Mouse (Mus musculus): ENCODE measurements around the gene Foxl1. TPM values are rescaled to one million over a fixed set of nuclear protein-coding genes. Genes with fewer than 3 reads are reported as not detected.

Foxl1 gene
- total and polyA plus RNA-seq, 3 experiments = 0.04 TPM; not detected in 2

DNA sequence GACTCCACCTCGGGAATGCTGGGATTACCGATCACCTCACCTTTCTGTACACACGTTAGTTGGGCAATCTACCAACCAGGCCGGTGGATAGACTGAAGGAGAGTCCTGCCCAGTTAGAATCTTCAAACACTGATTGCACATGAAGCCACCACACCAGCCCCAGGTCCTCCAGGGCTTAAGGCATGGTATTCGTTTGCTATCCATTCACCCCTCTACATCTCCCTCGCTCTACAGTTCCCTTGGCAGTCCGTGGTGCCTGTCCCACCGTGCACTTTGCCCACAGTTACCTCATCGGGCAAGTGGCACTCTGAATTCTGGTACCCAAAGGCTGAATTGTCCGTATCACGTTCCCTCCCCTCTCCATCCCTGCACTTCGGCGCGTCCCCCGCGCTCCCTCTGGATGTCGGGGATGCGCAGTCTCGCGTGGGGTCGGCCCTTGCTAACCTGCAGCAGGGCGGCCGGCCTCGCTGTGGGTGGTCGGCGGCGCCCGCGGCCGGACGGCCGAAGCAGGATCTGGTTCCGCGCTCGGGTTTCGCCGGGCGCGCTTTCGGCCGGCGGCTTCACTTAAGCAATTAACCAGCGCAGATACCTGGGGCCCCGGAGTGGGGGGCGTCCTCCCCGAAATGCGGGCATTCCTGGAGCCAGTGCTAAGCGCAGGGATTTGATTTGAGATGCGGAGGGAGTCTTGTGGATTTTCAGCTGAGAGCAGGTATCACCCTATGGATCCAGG, 47.2 kb upstream of the Foxl1 start:
- Histone ChIP-seq H3K36me3 (replicated peaks in 1 of 2; ENCODE audit: control insufficient read depth in 1 of 2, insufficient read depth in 1 of 2, low read length in 1 of 2) (no peaks in the 10 kb centered on the region), H3K4me2 (ENCODE audit: insufficient read depth, low read depth, poor library complexity, severe bottlenecking) (no peak overlapping the region), H3K27me3 (replicated peaks) (peaks cover 67% of the 10 kb centered on the region), H3K79me2 (replicated peaks; ENCODE audit: control insufficient read depth, extremely low read depth, insufficient read depth, poor library complexity, severe bottlenecking) (no peaks in the 10 kb centered on the region), H3K27ac (ENCODE audit: insufficient read depth, low read depth) (no peak overlapping the region), H3K9ac (ENCODE audit: insufficient read depth, low read depth) (no peak overlapping the region), H3K4me1 (ENCODE audit: control insufficient read depth in 1 of 2, insufficient read depth in 2 of 2) (no peaks in the 10 kb centered on the region), H3K4me3 (replicated peaks in 1 of 3; ENCODE audit: low read depth in 2 of 3, low read length in 2 of 3, poor library complexity in 1 of 3) (no peak overlapping the region), H3K9me3 (replicated peaks; ENCODE audit: low read length) (peaks cover 29% of the 10 kb centered on the region)
- no peak for TF ChIP-seq TBP (conservative IDR thresholded peaks at IDR 0.05; ENCODE audit: low read depth, low read length)
- TF ChIP-seq ZC3H11A (IDR thresholded peaks at IDR 0.05; ENCODE audit: low read depth, low read length) = no peak
- TF ChIP-seq ELF1 (IDR thresholded peaks at IDR 0.05; ENCODE audit: low read depth, low read length) = no peak
- no peak for TF ChIP-seq NELFE (IDR thresholded peaks at IDR 0.05; ENCODE audit: low read depth, low read length)
- TF ChIP-seq JUND (conservative IDR thresholded peaks at IDR 0.05; ENCODE audit: low read depth, low read length) = no peak
- no peak for TF ChIP-seq MAZ (IDR thresholded peaks at IDR 0.05; ENCODE audit: low read depth, low read length)
- no peak for TF ChIP-seq UBTF (IDR thresholded peaks at IDR 0.05; ENCODE audit: low read depth, low read length)
- no peak for TF ChIP-seq MYC (IDR thresholded peaks at IDR 0.05; ENCODE audit: low read depth, low read length)
- no peak for TF ChIP-seq MAX (IDR thresholded peaks at IDR 0.05; ENCODE audit: low read length)
- no peak for TF ChIP-seq JUN (IDR thresholded peaks at IDR 0.05; ENCODE audit: insufficient read depth, low read depth, low read length)
- dilution Hi-C loops (cut with MboI; ENCODE audit: extremely low pct_ligation_motif_present, extremely low pct_unique_long_range_greater_than_20kb, low sequenced_read_pairs) = no loop called here
- in situ Hi-C loops (cut with MboI; ENCODE audit: low pct_ligation_motif_present, low pct_unique_long_range_greater_than_20kb, low sequenced_read_pairs) = no loop called here
- DNase-seq (ENCODE audit: extremely low read depth) = no peak

DNA sequence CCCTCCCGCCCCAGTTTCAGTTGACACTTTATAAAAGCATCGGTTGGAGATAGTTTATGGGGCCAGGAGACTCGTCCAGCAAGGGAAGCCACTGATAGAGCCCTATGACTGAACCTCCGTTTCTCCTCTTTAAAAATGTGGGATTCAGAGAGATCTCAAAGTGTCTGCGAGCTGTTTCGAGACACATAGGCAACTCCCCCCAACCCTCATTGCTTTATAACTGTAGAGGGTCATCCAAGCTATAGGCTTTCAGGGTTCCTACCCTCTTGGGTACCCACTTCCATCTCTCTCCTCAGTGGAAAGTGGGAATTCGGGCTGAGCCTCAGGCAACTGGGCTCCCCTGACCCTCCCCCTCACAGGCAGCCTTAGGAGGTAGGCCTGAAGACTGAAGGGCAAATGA, 46.3 kb upstream of the Foxl1 start:
- dilution Hi-C loops (cut with MboI; ENCODE audit: extremely low pct_ligation_motif_present, extremely low pct_unique_long_range_greater_than_20kb, low sequenced_read_pairs) = no loop called here

More for the DNA sequence above, 46.3 kb upstream of the Foxl1 start:
- no peak for DNase-seq (ENCODE audit: extremely low read depth)
- H3K36me3 ChIP-seq (replicated peaks in 1 of 2; ENCODE audit: control insufficient read depth in 1 of 2, insufficient read depth in 1 of 2, low read length in 1 of 2) = no peaks in the 10 kb centered on the region
- TF ChIP-seq E2F4 (IDR thresholded peaks at IDR 0.05; ENCODE audit: insufficient replicate concordance, low read depth, low read length) (no peak), CTCF (conservative IDR thresholded peaks at IDR 0.05 in 1 of 2, IDR thresholded peaks at IDR 0.05 in 1 of 2; ENCODE audit: low read depth in 2 of 2, low read length in 2 of 2) (no peak)
- H3K9ac ChIP-seq (ENCODE audit: insufficient read depth, low read depth) = no peak overlapping the region
- H3K4me2 ChIP-seq (ENCODE audit: insufficient read depth, low read depth, poor library complexity, severe bottlenecking) = no peak overlapping the region
- H3K4me1 ChIP-seq (ENCODE audit: control insufficient read depth in 1 of 2, insufficient read depth in 2 of 2) = no peaks in the 10 kb centered on the region
- no peak overlapping the region for H3K4me3 ChIP-seq (replicated peaks in 1 of 3; ENCODE audit: low read depth in 2 of 3, low read length in 2 of 3, poor library complexity in 1 of 3)
- H3K27me3 ChIP-seq (replicated peaks) = peaks cover 66% of the 10 kb centered on the region
- in situ Hi-C loops (cut with MboI; ENCODE audit: low pct_ligation_motif_present, low pct_unique_long_range_greater_than_20kb, low sequenced_read_pairs) = no loop called here
- H3K27ac ChIP-seq (ENCODE audit: insufficient read depth, low read depth) = no peak overlapping the region
- peaks cover 29% of the 10 kb centered on the region for H3K9me3 ChIP-seq (replicated peaks; ENCODE audit: low read length)
- H3K79me2 ChIP-seq (replicated peaks; ENCODE audit: control insufficient read depth, extremely low read depth, insufficient read depth, poor library complexity, severe bottlenecking) = no peaks in the 10 kb centered on the region

Data from CH12.LX (cell line).